Mouse (Mus musculus): Measurements from ENCODE around the gene Kctd4. TPM values are rescaled to one million over a fixed set of nuclear protein-coding genes. Genes with fewer than 3 reads are reported as not detected.

Kctd4 gene
- polyA plus RNA-seq, 2 experiments from 2014 or later = 1.6 to 2.8 TPM

- no peak for ATAC-seq
These were observed 37.6 kb downstream of the Kctd4 start for GRCm38 (mm10) chr14:75992371-75992770.

GRCm38 (mm10) chr14:75998082-75998481 is 43.3 kb downstream of the Kctd4 start:
- ATAC-seq = no peak

GRCm38 (mm10) chr14:76001781-76002180 is 47.0 kb downstream of the Kctd4 start:
- ATAC-seq = no peak

GRCm38 (mm10) chr14:76005011-76005410 is 50.2 kb downstream of the Kctd4 start:
- no peak for ATAC-seq

- no peak for ATAC-seq
These were observed 53.4 kb downstream of the Kctd4 start for GRCm38 (mm10) chr14:76008174-76008573.

- ATAC-seq = no peak
These were observed 54.4 kb downstream of the Kctd4 start for GRCm38 (mm10) chr14:76009185-76009584.

- peak; percentile 92 for ATAC-seq
These were observed 55.6 kb downstream of the Kctd4 start, which contains the start of gene Gtf2f2 for GRCm38 (mm10) chr14:76010102-76011061. TSS of gene Gtf2f2 (minus strand) at chr14:76010865.

GRCm38 (mm10) chr14:76011062-76011457 is 56.3 kb downstream of the Kctd4 start:
- ATAC-seq = no peak

- ATAC-seq = no peak
These were observed 59.5 kb downstream of the Kctd4 start for GRCm38 (mm10) chr14:76014331-76014730.

Other genes starting within 250 kb of the Kctd4 start
- 1 to 10 TPM; 6.5 to 8.0 TPM for gene Cog3, start 200.5 kb upstream of the Kctd4 start, polyA plus RNA-seq (2017; shearing (Covaris generic))
- 10 to 100 TPM; 19.4 to 22.7 TPM for gene Slc25a30, start 168.0 kb upstream of the Kctd4 start, polyA plus RNA-seq (2017; shearing (Covaris generic))
- 1,000 to 10,000 TPM; 1,760 to 1,971 TPM for gene Tpt1, start 109.9 kb upstream of the Kctd4 start, polyA plus RNA-seq (2017; shearing (Covaris generic))
- 10 to 100 TPM; 50.7 to 51.6 TPM for gene Gtf2f2, start 55.9 kb downstream of the Kctd4 start, polyA plus RNA-seq (2017; shearing (Covaris generic))
- gene Gpalpp1, start 155.8 kb downstream of the Kctd4 start, polyA plus RNA-seq (2017; shearing (Covaris generic)) = 10 to 100 TPM; 11.0 to 11.3 TPM
- 1 to 10 TPM; 7.4 to 7.6 TPM for gene Nufip1, start 155.9 kb downstream of the Kctd4 start, polyA plus RNA-seq (2017; shearing (Covaris generic))

All from activated CD4-positive, CD25-positive, alpha-beta regulatory T cell, adult 4 months (primary cell).